Mouse (Mus musculus) mature B cell (primary cell): ENCODE data around the gene Krtap3-1.
"Not testable (repeated sequence)": the region's sequence is repeated elsewhere in the genome, so short reads cannot be mapped to it uniquely, and the experiment has no call there.

Experiments used
- in situ Hi-C: fragments of 300-500 bp; cut with MboI; formaldehyde crosslinking; loops from 2 replicates; pipeline ENCODE4 v1.14.3; 2019

Krtap3-1 gene

GRCm38 (mm10) chr11:99566530-99566929 lies at the start of gene Krtap3-1:
Krtap3-1 (minus strand) TSS chr11:99566630.
- in situ Hi-C loops, result no loop called here

- in situ Hi-C loops, result no loop called here
Observed at GRCm38 (mm10) chr11:99614796-99615363, 48.5 kb upstream of the Krtap3-1 start, which contains the start of gene Krtap2-4. Krtap2-4 (minus strand) TSS chr11:99614846.

- in situ Hi-C loops, result not testable (repeated sequence)
Observed at GRCm38 (mm10) chr11:99610089-99610488, 43.7 kb upstream of the Krtap3-1 start, which contains the start of gene Gm11937. Gm11937 (minus strand) TSS chr11:99610189.

- in situ Hi-C loops, result no loop called here
Observed at GRCm38 (mm10) chr11:99609126-99609525, 42.7 kb upstream of the Krtap3-1 start.

GRCm38 (mm10) chr11:99603208-99603607 lies 36.8 kb upstream of the Krtap3-1 start, which contains the start of gene Gm11938:
Gm11938 (minus strand) TSS chr11:99603308.
- in situ Hi-C loops, result not testable (repeated sequence)

GRCm38 (mm10) chr11:99597742-99598141 lies 31.3 kb upstream of the Krtap3-1 start, which contains the start of gene Krtap9-3:
Krtap9-3 (minus strand) TSS chr11:99598105.
- in situ Hi-C loops, result not testable (repeated sequence)

GRCm38 (mm10) chr11:99590981-99591380 lies 24.6 kb upstream of the Krtap3-1 start, which contains the start of gene Krtap1-3:
Krtap1-3 (minus strand) TSS chr11:99591339.
- in situ Hi-C loops, result no loop called here

- in situ Hi-C loops, result no loop called here
Observed at GRCm38 (mm10) chr11:99585096-99585495, 18.7 kb upstream of the Krtap3-1 start.

GRCm38 (mm10) chr11:99583245-99583704 lies 16.8 kb upstream of the Krtap3-1 start, which contains the start of gene Krtap1-4:
Krtap1-4 (minus strand) TSS chr11:99583654.
- in situ Hi-C loops, result no loop called here

- in situ Hi-C loops, result no loop called here
Observed at GRCm38 (mm10) chr11:99581564-99581963, 15.1 kb upstream of the Krtap3-1 start.

- in situ Hi-C loops, result no loop called here
Observed at GRCm38 (mm10) chr11:99581051-99581450, 14.6 kb upstream of the Krtap3-1 start.

- in situ Hi-C loops, result no loop called here
Observed at GRCm38 (mm10) chr11:99580636-99581035, 14.2 kb upstream of the Krtap3-1 start, which contains the start of gene Krtap1-5. Krtap1-5 (minus strand) TSS chr11:99581016.

- in situ Hi-C loops, result no loop called here
Observed at GRCm38 (mm10) chr11:99574106-99574505, 7.7 kb upstream of the Krtap3-1 start.

- in situ Hi-C loops, result no loop called here
Observed at GRCm38 (mm10) chr11:99573164-99573563, 6.7 kb upstream of the Krtap3-1 start.

- in situ Hi-C loops, result no loop called here
Observed at GRCm38 (mm10) chr11:99562580-99562979, 3.9 kb downstream of the Krtap3-1 start.

- in situ Hi-C loops, result no loop called here
Observed at GRCm38 (mm10) chr11:99559366-99559765, 7.1 kb downstream of the Krtap3-1 start, which contains the start of gene Gm11939. Gm11939 (minus strand) TSS chr11:99559466.

GRCm38 (mm10) chr11:99557976-99558745 lies 8.3 kb downstream of the Krtap3-1 start:
- in situ Hi-C loops, result no loop called here

GRCm38 (mm10) chr11:99556753-99557152 lies 9.7 kb downstream of the Krtap3-1 start, which contains the start of gene Krtap3-2:
Krtap3-2 (minus strand) TSS chr11:99556853.
- in situ Hi-C loops, result no loop called here

GRCm38 (mm10) chr11:99556195-99556594 lies 10.2 kb downstream of the Krtap3-1 start:
- in situ Hi-C loops, result no loop called here

GRCm38 (mm10) chr11:99550765-99551164 lies 15.7 kb downstream of the Krtap3-1 start, which contains the start of gene Krtap3-3:
Krtap3-3 (minus strand) TSS chr11:99550865.
- in situ Hi-C loops, result no loop called here

GRCm38 (mm10) chr11:99547892-99548291 lies 18.5 kb downstream of the Krtap3-1 start:
- in situ Hi-C loops, result no loop called here

- in situ Hi-C loops, result no loop called here
Observed at GRCm38 (mm10) chr11:99539721-99540120, 26.7 kb downstream of the Krtap3-1 start.
